Mouse (Mus musculus): ENCODE measurements around the gene C130060K24Rik. TPM values are rescaled to one million over a fixed set of nuclear protein-coding genes. Genes with fewer than 3 reads are reported as not detected.

C130060K24Rik gene
- polyA plus RNA-seq (2014; fragmentation: Nextera tagmentation; extraction: Ambion mirVana): 4.4 and 5.7 TPM in 2 replicates

GRCm38 (mm10) chr6:65380918-65381772, at the start of gene C130060K24Rik:
TSS of gene C130060K24Rik (plus strand) at chr6:65381105.
- no peaks in the 10 kb centered on the region for H3K27me3 ChIP-seq (ENCODE audit: control insufficient read depth, insufficient read depth, low read length)
- DNase-seq (ENCODE audit: low spot score) (peak; percentile 71), ATAC-seq (ENCODE audit: low FRiP score) (peak; percentile 88)
- H3K4me3 ChIP-seq (ENCODE audit: low read depth, low read length): peak within 1 kb of the TSS; percentile 52
- no peaks in the 10 kb centered on the region for H3K9me3 ChIP-seq (ENCODE audit: control insufficient read depth, low read length)
- no peaks in the 10 kb centered on the region for H3K4me1 ChIP-seq (replicated peaks; ENCODE audit: control insufficient read depth, insufficient read depth, low read length)
- H3K4me2 ChIP-seq (replicated peaks; ENCODE audit: low read depth, low read length): peak within 1 kb of the TSS; percentile 98
- H3K27ac ChIP-seq (ENCODE audit: low read depth, low read length): no peak within 1 kb of the TSS
- under 1% methylated on average over 63 of the region's 64 CpGs for WGBS
- peak within 1 kb of the TSS; percentile 66 for H3K9ac ChIP-seq (ENCODE audit: low read depth, low read length)
- H3K36me3 ChIP-seq (ENCODE audit: control insufficient read depth, insufficient read depth, low read length): no peaks in the 10 kb centered on the region

GRCm38 (mm10) chr6:65334246-65334645, 46.7 kb upstream of the C130060K24Rik start:
- H3K36me3 ChIP-seq (ENCODE audit: control insufficient read depth, insufficient read depth, low read length): no peaks in the 10 kb centered on the region
- WGBS: 100% methylated on average over 1 of the region's 1 CpGs
- no peak overlapping the region for H3K4me2 ChIP-seq (replicated peaks; ENCODE audit: low read depth, low read length)
- H3K4me3 ChIP-seq (ENCODE audit: low read depth, low read length): no peak overlapping the region
- no peak for ATAC-seq (ENCODE audit: low FRiP score)
- H3K9ac ChIP-seq (ENCODE audit: low read depth, low read length): no peak overlapping the region
- H3K27ac ChIP-seq (ENCODE audit: low read depth, low read length): no peak overlapping the region
- no peaks in the 10 kb centered on the region for H3K4me1 ChIP-seq (replicated peaks; ENCODE audit: control insufficient read depth, insufficient read depth, low read length)
- no peaks in the 10 kb centered on the region for H3K9me3 ChIP-seq (ENCODE audit: control insufficient read depth, low read length)
- DNase-seq (ENCODE audit: low spot score): no peak
- no peaks in the 10 kb centered on the region for H3K27me3 ChIP-seq (ENCODE audit: control insufficient read depth, insufficient read depth, low read length)

- H3K27ac ChIP-seq (ENCODE audit: low read depth, low read length): no peak overlapping the region
- no peaks in the 10 kb centered on the region for H3K27me3 ChIP-seq (ENCODE audit: control insufficient read depth, insufficient read depth, low read length)
- H3K4me2 ChIP-seq (replicated peaks; ENCODE audit: low read depth, low read length): no peak overlapping the region
- H3K36me3 ChIP-seq (ENCODE audit: control insufficient read depth, insufficient read depth, low read length): no peaks in the 10 kb centered on the region
- H3K9me3 ChIP-seq (ENCODE audit: control insufficient read depth, low read length): no peaks in the 10 kb centered on the region
- ATAC-seq (ENCODE audit: low FRiP score) (no peak), DNase-seq (ENCODE audit: low spot score) (no peak)
- H3K4me3 ChIP-seq (ENCODE audit: low read depth, low read length): no peak overlapping the region
- H3K4me1 ChIP-seq (replicated peaks; ENCODE audit: control insufficient read depth, insufficient read depth, low read length): no peaks in the 10 kb centered on the region
- no peak overlapping the region for H3K9ac ChIP-seq (ENCODE audit: low read depth, low read length)
These were observed 41.5 kb upstream of the C130060K24Rik start for GRCm38 (mm10) chr6:65339391-65339790.

- Histone ChIP-seq H3K9ac (ENCODE audit: low read depth, low read length) (no peak overlapping the region), H3K4me3 (ENCODE audit: low read depth, low read length) (no peak overlapping the region), H3K4me1 (replicated peaks; ENCODE audit: control insufficient read depth, insufficient read depth, low read length) (no peaks in the 10 kb centered on the region), H3K27ac (ENCODE audit: low read depth, low read length) (no peak overlapping the region), H3K4me2 (replicated peaks; ENCODE audit: low read depth, low read length) (no peak overlapping the region), H3K9me3 (ENCODE audit: control insufficient read depth, low read length) (no peaks in the 10 kb centered on the region), H3K27me3 (ENCODE audit: control insufficient read depth, insufficient read depth, low read length) (no peaks in the 10 kb centered on the region), H3K36me3 (ENCODE audit: control insufficient read depth, insufficient read depth, low read length) (no peaks in the 10 kb centered on the region)
- ATAC-seq (ENCODE audit: low FRiP score) (no peak), DNase-seq (ENCODE audit: low spot score) (no peak)
- 90% methylated on average over 4 of the region's 4 CpGs for WGBS
These were observed 39.5 kb upstream of the C130060K24Rik start for GRCm38 (mm10) chr6:65341360-65341759.

GRCm38 (mm10) chr6:65347736-65348135, 33.2 kb upstream of the C130060K24Rik start:
- Histone ChIP-seq H3K36me3 (ENCODE audit: control insufficient read depth, insufficient read depth, low read length) (no peaks in the 10 kb centered on the region), H3K4me1 (replicated peaks; ENCODE audit: control insufficient read depth, insufficient read depth, low read length) (no peaks in the 10 kb centered on the region), H3K4me2 (replicated peaks; ENCODE audit: low read depth, low read length) (no peak overlapping the region), H3K27ac (ENCODE audit: low read depth, low read length) (no peak overlapping the region), H3K9me3 (ENCODE audit: control insufficient read depth, low read length) (no peaks in the 10 kb centered on the region), H3K4me3 (ENCODE audit: low read depth, low read length) (no peak overlapping the region), H3K27me3 (ENCODE audit: control insufficient read depth, insufficient read depth, low read length) (no peaks in the 10 kb centered on the region), H3K9ac (ENCODE audit: low read depth, low read length) (no peak overlapping the region)
- ATAC-seq (ENCODE audit: low FRiP score): no peak
- DNase-seq (ENCODE audit: low spot score): no peak
- 68% methylated on average over 8 of the region's 8 CpGs for WGBS

GRCm38 (mm10) chr6:65348255-65348654, 32.6 kb upstream of the C130060K24Rik start:
- WGBS: 27% methylated on average over 5 of the region's 5 CpGs
- H3K27ac ChIP-seq (ENCODE audit: low read depth, low read length): no peak overlapping the region

GRCm38 (mm10) chr6:65351622-65352021, 29.3 kb upstream of the C130060K24Rik start:
- Histone ChIP-seq H3K4me1 (replicated peaks; ENCODE audit: control insufficient read depth, insufficient read depth, low read length) (no peaks in the 10 kb centered on the region), H3K27ac (ENCODE audit: low read depth, low read length) (no peak overlapping the region), H3K27me3 (ENCODE audit: control insufficient read depth, insufficient read depth, low read length) (no peaks in the 10 kb centered on the region), H3K9me3 (ENCODE audit: control insufficient read depth, low read length) (no peaks in the 10 kb centered on the region), H3K4me2 (replicated peaks; ENCODE audit: low read depth, low read length) (no peak overlapping the region), H3K36me3 (ENCODE audit: control insufficient read depth, insufficient read depth, low read length) (no peaks in the 10 kb centered on the region), H3K9ac (ENCODE audit: low read depth, low read length) (no peak overlapping the region), H3K4me3 (ENCODE audit: low read depth, low read length) (no peak overlapping the region)
- WGBS: 80% methylated on average over 4 of the region's 4 CpGs
- ATAC-seq (ENCODE audit: low FRiP score) (peak; percentile 59), DNase-seq (ENCODE audit: low spot score) (no peak)

More at GRCm38 (mm10) chr6:65348255-65348654, 32.6 kb upstream of the C130060K24Rik start:
- no peak overlapping the region for H3K4me2 ChIP-seq (replicated peaks; ENCODE audit: low read depth, low read length)
- H3K27me3 ChIP-seq (ENCODE audit: control insufficient read depth, insufficient read depth, low read length): no peaks in the 10 kb centered on the region
- H3K36me3 ChIP-seq (ENCODE audit: control insufficient read depth, insufficient read depth, low read length): no peaks in the 10 kb centered on the region
- H3K9ac ChIP-seq (ENCODE audit: low read depth, low read length): no peak overlapping the region
- no peak overlapping the region for H3K4me3 ChIP-seq (ENCODE audit: low read depth, low read length)
- no peaks in the 10 kb centered on the region for H3K9me3 ChIP-seq (ENCODE audit: control insufficient read depth, low read length)
- ATAC-seq (ENCODE audit: low FRiP score) (no peak), DNase-seq (ENCODE audit: low spot score) (no peak)
- no peaks in the 10 kb centered on the region for H3K4me1 ChIP-seq (replicated peaks; ENCODE audit: control insufficient read depth, insufficient read depth, low read length)

GRCm38 (mm10) chr6:65375918-65376317, 5.0 kb upstream of the C130060K24Rik start:
- WGBS: 56% methylated on average over 2 of the region's 2 CpGs
- DNase-seq (ENCODE audit: low spot score): no peak
- Histone ChIP-seq H3K27me3 (ENCODE audit: control insufficient read depth, insufficient read depth, low read length) (no peaks in the 10 kb centered on the region), H3K4me3 (ENCODE audit: low read depth, low read length) (no peak overlapping the region), H3K4me1 (replicated peaks; ENCODE audit: control insufficient read depth, insufficient read depth, low read length) (no peaks in the 10 kb centered on the region), H3K4me2 (replicated peaks; ENCODE audit: low read depth, low read length) (no peak overlapping the region), H3K9ac (ENCODE audit: low read depth, low read length) (no peak overlapping the region), H3K36me3 (ENCODE audit: control insufficient read depth, insufficient read depth, low read length) (no peaks in the 10 kb centered on the region), H3K9me3 (ENCODE audit: control insufficient read depth, low read length) (no peaks in the 10 kb centered on the region), H3K27ac (ENCODE audit: low read depth, low read length) (no peak overlapping the region)
- ATAC-seq (ENCODE audit: low FRiP score): no peak

GRCm38 (mm10) chr6:65421888-65422287, 41.0 kb downstream of the C130060K24Rik start:
- H3K4me2 ChIP-seq (replicated peaks; ENCODE audit: low read depth, low read length): no peak overlapping the region
- no peaks in the 10 kb centered on the region for H3K9me3 ChIP-seq (ENCODE audit: control insufficient read depth, low read length)
- no peaks in the 10 kb centered on the region for H3K4me1 ChIP-seq (replicated peaks; ENCODE audit: control insufficient read depth, insufficient read depth, low read length)
- 83% methylated on average over 1 of the region's 1 CpGs for WGBS
- no peaks in the 10 kb centered on the region for H3K27me3 ChIP-seq (ENCODE audit: control insufficient read depth, insufficient read depth, low read length)
- DNase-seq (ENCODE audit: low spot score): no peak
- H3K9ac ChIP-seq (ENCODE audit: low read depth, low read length): no peak overlapping the region
- H3K27ac ChIP-seq (ENCODE audit: low read depth, low read length): no peak overlapping the region
- ATAC-seq (ENCODE audit: low FRiP score): no peak
- no peak overlapping the region for H3K4me3 ChIP-seq (ENCODE audit: low read depth, low read length)
- H3K36me3 ChIP-seq (ENCODE audit: control insufficient read depth, insufficient read depth, low read length): no peaks in the 10 kb centered on the region

All from hindbrain, embryonic 11.5 days (tissue).